Mouse (Mus musculus): Measurements from ENCODE around the gene Rpl9. TPM values are rescaled to one million over a fixed set of nuclear protein-coding genes. Genes with fewer than 3 reads are reported as not detected.

Gene Rpl9
- polyA plus RNA-seq, 1 experiment: not detected

GRCm38 (mm10) chr5:65387008-65387867 is 4.0 kb downstream of the Rpl9 start:
- no peak overlapping the region for H3K4me3 ChIP-seq (ENCODE audit: insufficient read depth, low read depth, low read length)
- TF ChIP-seq CTCF (IDR thresholded peaks at IDR 0.05; ENCODE audit: insufficient read depth, low read depth, low read length): no peak
- no peak for TF ChIP-seq POLR2A (IDR thresholded peaks at IDR 0.05; ENCODE audit: insufficient read depth, low read depth, low read length)
- WGBS: 80% methylated on average over 6 of the region's 6 CpGs
- H3K27ac ChIP-seq (ENCODE audit: insufficient read depth, low read depth, low read length): no peak overlapping the region
- peaks cover 8% of the 10 kb centered on the region; the same call in 1 of the 2 replicates for H3K4me1 ChIP-seq (ENCODE audit: control insufficient read depth, insufficient read depth, low read length)

- Histone ChIP-seq H3K27ac (ENCODE audit: insufficient read depth, low read depth, low read length) (no peak overlapping the region), H3K4me1 (ENCODE audit: control insufficient read depth, insufficient read depth, low read length) (peaks cover 8% of the 10 kb centered on the region; the same call in 1 of the 2 replicates), H3K4me3 (ENCODE audit: insufficient read depth, low read depth, low read length) (no peak overlapping the region)
- TF ChIP-seq CTCF (IDR thresholded peaks at IDR 0.05; ENCODE audit: insufficient read depth, low read depth, low read length): no peak
- no peak for TF ChIP-seq POLR2A (IDR thresholded peaks at IDR 0.05; ENCODE audit: insufficient read depth, low read depth, low read length)
- WGBS: 59% methylated on average over 2 of the region's 2 CpGs
Observed at GRCm38 (mm10) chr5:65385704-65386103, 5.5 kb downstream of the Rpl9 start.

- Histone ChIP-seq H3K4me3 (ENCODE audit: insufficient read depth, low read depth, low read length) (no peak overlapping the region), H3K27ac (ENCODE audit: insufficient read depth, low read depth, low read length) (no peak overlapping the region), H3K4me1 (ENCODE audit: control insufficient read depth, insufficient read depth, low read length) (no peaks in the 10 kb centered on the region)
- 85% methylated on average over 7 of the region's 7 CpGs for whole genome bisulfite sequencing
- TF ChIP-seq CTCF (IDR thresholded peaks at IDR 0.05; ENCODE audit: insufficient read depth, low read depth, low read length) (no peak), POLR2A (IDR thresholded peaks at IDR 0.05; ENCODE audit: insufficient read depth, low read depth, low read length) (no peak)
Observed at GRCm38 (mm10) chr5:65374746-65375145, 16.5 kb downstream of the Rpl9 start.

GRCm38 (mm10) chr5:65371551-65371950 is 19.7 kb downstream of the Rpl9 start:
- Histone ChIP-seq H3K4me3 (ENCODE audit: insufficient read depth, low read depth, low read length) (no peak overlapping the region), H3K27ac (ENCODE audit: insufficient read depth, low read depth, low read length) (no peak overlapping the region), H3K4me1 (ENCODE audit: control insufficient read depth, insufficient read depth, low read length) (no peaks in the 10 kb centered on the region)
- WGBS: 89% methylated on average over 7 of the region's 7 CpGs
- TF ChIP-seq CTCF (IDR thresholded peaks at IDR 0.05; ENCODE audit: insufficient read depth, low read depth, low read length): no peak
- TF ChIP-seq POLR2A (IDR thresholded peaks at IDR 0.05; ENCODE audit: insufficient read depth, low read depth, low read length): no peak

GRCm38 (mm10) chr5:65367837-65368236 is 23.4 kb downstream of the Rpl9 start:
- Histone ChIP-seq H3K27ac (ENCODE audit: insufficient read depth, low read depth, low read length) (no peak overlapping the region), H3K4me3 (ENCODE audit: insufficient read depth, low read depth, low read length) (no peak overlapping the region), H3K4me1 (ENCODE audit: control insufficient read depth, insufficient read depth, low read length) (no peaks in the 10 kb centered on the region)
- no peak for TF ChIP-seq POLR2A (IDR thresholded peaks at IDR 0.05; ENCODE audit: insufficient read depth, low read depth, low read length)
- no peak for TF ChIP-seq CTCF (IDR thresholded peaks at IDR 0.05; ENCODE audit: insufficient read depth, low read depth, low read length)
- WGBS: 92% methylated on average over 11 of the region's 11 CpGs

- no peaks in the 10 kb centered on the region for H3K4me1 ChIP-seq (ENCODE audit: control insufficient read depth, insufficient read depth, low read length)
- WGBS: 78% methylated on average over 3 of the region's 3 CpGs
- no peak overlapping the region for H3K27ac ChIP-seq (ENCODE audit: insufficient read depth, low read depth, low read length)
- no peak overlapping the region for H3K4me3 ChIP-seq (ENCODE audit: insufficient read depth, low read depth, low read length)
- TF ChIP-seq CTCF (IDR thresholded peaks at IDR 0.05; ENCODE audit: insufficient read depth, low read depth, low read length) (no peak), POLR2A (IDR thresholded peaks at IDR 0.05; ENCODE audit: insufficient read depth, low read depth, low read length) (no peak)
Observed at GRCm38 (mm10) chr5:65357771-65358170, 33.5 kb downstream of the Rpl9 start.

- Histone ChIP-seq H3K4me1 (ENCODE audit: control insufficient read depth, insufficient read depth, low read length) (no peaks in the 10 kb centered on the region), H3K27ac (ENCODE audit: insufficient read depth, low read depth, low read length) (no peak overlapping the region), H3K4me3 (ENCODE audit: insufficient read depth, low read depth, low read length) (no peak overlapping the region)
- TF ChIP-seq CTCF (IDR thresholded peaks at IDR 0.05; ENCODE audit: insufficient read depth, low read depth, low read length): no peak
- no peak for TF ChIP-seq POLR2A (IDR thresholded peaks at IDR 0.05; ENCODE audit: insufficient read depth, low read depth, low read length)
- WGBS: 92% methylated on average over 6 of the region's 6 CpGs
Observed at GRCm38 (mm10) chr5:65356851-65357250, 34.4 kb downstream of the Rpl9 start.

GRCm38 (mm10) chr5:65354985-65355384 is 36.3 kb downstream of the Rpl9 start:
- Histone ChIP-seq H3K4me1 (ENCODE audit: control insufficient read depth, insufficient read depth, low read length) (no peaks in the 10 kb centered on the region), H3K4me3 (ENCODE audit: insufficient read depth, low read depth, low read length) (no peak overlapping the region), H3K27ac (ENCODE audit: insufficient read depth, low read depth, low read length) (no peak overlapping the region)
- WGBS: 80% methylated on average over 5 of the region's 5 CpGs
- TF ChIP-seq CTCF (IDR thresholded peaks at IDR 0.05; ENCODE audit: insufficient read depth, low read depth, low read length): no peak
- no peak for TF ChIP-seq POLR2A (IDR thresholded peaks at IDR 0.05; ENCODE audit: insufficient read depth, low read depth, low read length)

- Histone ChIP-seq H3K27ac (ENCODE audit: insufficient read depth, low read depth, low read length) (no peak overlapping the region), H3K4me1 (ENCODE audit: control insufficient read depth, insufficient read depth, low read length) (no peaks in the 10 kb centered on the region), H3K4me3 (ENCODE audit: insufficient read depth, low read depth, low read length) (no peak overlapping the region)
- 88% methylated on average over 3 of the region's 3 CpGs for WGBS
- no peak for TF ChIP-seq POLR2A (IDR thresholded peaks at IDR 0.05; ENCODE audit: insufficient read depth, low read depth, low read length)
- TF ChIP-seq CTCF (IDR thresholded peaks at IDR 0.05; ENCODE audit: insufficient read depth, low read depth, low read length): no peak
Observed at GRCm38 (mm10) chr5:65354097-65354496, 37.1 kb downstream of the Rpl9 start.
